Comparison of ENCODE assay signal across 11 mouse cellular contexts in the genomic region with DNA sequence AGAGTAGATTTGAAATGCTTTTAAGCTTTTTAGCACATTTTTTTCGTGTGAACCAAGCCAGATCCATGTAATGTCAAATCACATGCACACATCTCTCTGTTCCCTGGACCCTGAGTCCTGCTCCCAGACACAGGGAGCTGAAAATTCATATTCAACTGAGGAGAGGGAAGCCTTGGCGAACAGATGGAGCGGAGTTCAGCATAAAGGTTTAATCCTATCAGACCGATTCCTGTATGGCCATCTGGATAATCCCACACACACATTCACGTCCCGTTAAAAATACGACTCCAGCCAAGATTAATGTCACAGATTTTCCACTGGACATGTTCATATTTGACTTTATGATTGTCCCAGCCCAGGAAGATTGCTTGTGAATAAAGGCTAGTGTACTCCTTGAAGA.
A peak's percentile ranks its signal among the peaks of the same experiment; 100 is the strongest.
DNase-seq lines count a peak whose midpoint lies in the region; ATAC-seq and TF ChIP-seq lines count a peak whose summit lies in the region.
"Had no signal": no experiment of that assay in that cellular context is flagged by ENCODE, and none has a peak within 500 bp of the region (broad histone marks: within the 10 kb centered on the region; RNA-seq: fewer than 3 reads in every experiment).

No protein-coding gene starts in this region.

- H3K4me1 ChIP-seq in forebrain, embryonic 12.5 days, result peaks cover 55% of the 10 kb centered on the region
- H3K4me1 ChIP-seq in hindbrain, postnatal 0 days (ENCODE audit: insufficient read depth, low read length), result no peaks in the 10 kb centered on the region
- H3K4me1 ChIP-seq in neural tube, embryonic 14.5 days (ENCODE audit: control insufficient read depth, insufficient read depth, low read length), result peaks cover 33% of the 10 kb centered on the region

- H3K27me3 ChIP-seq in forebrain, embryonic 12.5 days, result peaks cover 17% of the 10 kb centered on the region
- no peaks in the 10 kb centered on the region for H3K27me3 ChIP-seq in hindbrain, postnatal 0 days (ENCODE audit: insufficient read depth, low read length)
- H3K27me3 ChIP-seq in neural tube, embryonic 14.5 days (ENCODE audit: control insufficient read depth, insufficient read depth, low read length), result no peaks in the 10 kb centered on the region

- H3K9ac ChIP-seq in forebrain, embryonic 12.5 days, result no peak overlapping the region
- H3K9ac ChIP-seq in hindbrain, postnatal 0 days (replicated peaks; ENCODE audit: low read length), result no peak overlapping the region
- no peak overlapping the region for H3K9ac ChIP-seq in neural tube, embryonic 14.5 days (replicated peaks; ENCODE audit: low read depth, low read length)

- peak; percentile 12 for DNase-seq in cerebellum, adult 11-12 months
- no peak for DNase-seq in cerebellum, adult 8-10 months
- peak; percentile 56 for DNase-seq in hindbrain, postnatal 0 days (ENCODE audit: low spot score)
- no peak for DNase-seq in gastrocnemius, adult 2 months
- no peak for DNase-seq in adrenal gland, postnatal 36 days
- no peak for DNase-seq in testis, postnatal 14 days (ENCODE audit: low spot score)
- DNase-seq: kidney, adult 11 months; kidney, postnatal 25 days; liver had no signal

- intact Hi-C loops in gastrocnemius, adult 2 months (cut with DNase I), result no loop called here

- H3K9me3 ChIP-seq in forebrain, embryonic 12.5 days, result no peaks in the 10 kb centered on the region
- no peaks in the 10 kb centered on the region for H3K9me3 ChIP-seq in hindbrain, postnatal 0 days (ENCODE audit: low read length)
- H3K9me3 ChIP-seq in neural tube, embryonic 14.5 days (ENCODE audit: control insufficient read depth, low read length), result no peaks in the 10 kb centered on the region

- H3K27ac ChIP-seq in forebrain, embryonic 12.5 days, result peak overlapping the region; percentile 43; the same call in 1 of the 2 replicates
- peak overlapping the region; percentile 17; the same call in 1 of the 2 replicates for H3K27ac ChIP-seq in hindbrain, postnatal 0 days
- H3K27ac ChIP-seq in neural tube, embryonic 14.5 days (ENCODE audit: low read depth, low read length), result peak overlapping the region; percentile 7; the same call in 1 of the 2 replicates
- no peak overlapping the region for H3K27ac ChIP-seq in gastrocnemius, adult 2 months

- H3K4me3 ChIP-seq in forebrain, embryonic 12.5 days (replicated peaks), result no peak overlapping the region
- H3K4me3 ChIP-seq in hindbrain, postnatal 0 days (ENCODE audit: low read length), result no peak overlapping the region
- no peak overlapping the region for H3K4me3 ChIP-seq in neural tube, embryonic 14.5 days (ENCODE audit: low read depth, low read length)
- no peak overlapping the region for H3K4me3 ChIP-seq in gastrocnemius, adult 2 months

- H3K4me2 ChIP-seq in forebrain, embryonic 12.5 days, result peak overlapping the region; percentile 13; the same call in 1 of the 2 replicates
- H3K4me2 ChIP-seq in hindbrain, postnatal 0 days (ENCODE audit: low read depth, low read length), result peak overlapping the region; percentile 40; the same call in 1 of the 2 replicates
- no peak overlapping the region for H3K4me2 ChIP-seq in neural tube, embryonic 14.5 days (ENCODE audit: low read depth, low read length)

- ATAC-seq in forebrain, embryonic 12.5 days (ENCODE audit: low FRiP score), result peak; percentile 46
- ATAC-seq in hindbrain, postnatal 0 days, result 0 out of 2 replicates have a peak, but pooled peaks have one; percentile 39
- ATAC-seq in neural tube, embryonic 14.5 days (ENCODE audit: low read depth), result no peak

- 46% methylated on average over 7 of the region's 7 CpGs for WGBS in forebrain, embryonic 12.5 days
- 32% methylated on average over 7 of the region's 7 CpGs for whole genome bisulfite sequencing in hindbrain, postnatal 0 days
- 30% methylated on average over 7 of the region's 7 CpGs for WGBS in neural tube, embryonic 14.5 days

- no peak for TF ChIP-seq CTCF in hindbrain, postnatal 0 days (IDR thresholded peaks at IDR 0.05; ENCODE audit: low read depth)
- TF ChIP-seq CTCF in gastrocnemius, adult 2 months (IDR thresholded peaks at IDR 0.05), result no peak

- H3K36me3 ChIP-seq in forebrain, embryonic 12.5 days (replicated peaks), result no peaks in the 10 kb centered on the region
- H3K36me3 ChIP-seq in hindbrain, postnatal 0 days (ENCODE audit: insufficient read depth, low read length), result no peaks in the 10 kb centered on the region
- no peaks in the 10 kb centered on the region for H3K36me3 ChIP-seq in neural tube, embryonic 14.5 days (ENCODE audit: control insufficient read depth, insufficient read depth, low read length)

Comparison
In these comparisons a context has a peak if more than half of its experiments do, and no peak if none do; other contexts are left out.
1. DNase-seq: peak in cerebellum, adult 11-12 months (single experiment) and hindbrain, postnatal 0 days (single experiment); none in cerebellum, adult 8-10 months (single experiment), gastrocnemius, adult 2 months (single experiment), adrenal gland, postnatal 36 days (0 of 2) and testis, postnatal 14 days (single experiment).